9 mouse cellular contexts compared by ENCODE assay signal in the genomic region with DNA sequence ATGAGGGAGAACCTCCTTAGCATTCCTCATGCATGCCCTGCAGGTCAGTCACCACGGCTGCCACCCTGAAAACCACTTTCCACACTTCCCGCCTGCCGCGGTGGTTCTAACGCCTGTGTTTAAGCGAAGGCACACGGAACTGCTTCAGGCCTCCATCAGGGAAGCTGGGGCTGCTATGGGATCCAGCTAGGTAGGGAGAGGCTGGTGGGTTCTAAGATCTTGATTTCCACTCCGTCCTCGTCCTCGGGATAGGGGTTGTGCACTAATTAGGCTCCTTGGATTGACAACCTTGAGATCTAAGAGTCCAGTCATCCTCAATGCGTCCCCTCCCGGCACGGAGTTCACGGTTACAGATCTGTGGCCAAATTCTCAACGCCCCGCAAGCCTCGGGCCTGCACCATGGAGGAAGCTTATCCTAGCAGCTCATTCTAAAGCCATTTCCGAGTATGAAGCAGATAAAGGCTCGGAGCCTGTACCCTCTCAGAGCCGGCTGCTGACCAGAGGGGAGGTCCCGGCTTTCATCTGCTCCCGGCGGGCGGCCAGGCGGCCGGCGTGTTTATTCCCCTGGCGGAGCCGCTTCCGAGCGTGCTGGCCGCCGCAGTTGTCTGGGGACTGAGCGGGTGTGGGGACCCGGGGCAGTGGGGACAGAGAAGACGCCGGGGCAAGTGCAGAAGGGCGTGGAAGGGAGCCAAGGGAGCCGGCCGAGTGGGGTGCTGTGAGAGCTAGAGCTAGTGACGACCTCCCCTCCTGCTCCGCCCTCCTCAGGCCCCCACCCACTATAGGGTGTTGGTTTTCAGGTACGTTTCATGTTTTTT. TPM values are rescaled to one million over a fixed set of nuclear protein-coding genes. Genes with fewer than 3 reads are reported as not detected.
DNase-seq lines count a peak whose midpoint lies in the region; ATAC-seq lines count a peak whose summit lies in the region.
"Had no signal": no experiment of that assay in that cellular context is flagged by ENCODE, and none has a peak within 500 bp of the region (broad histone marks: within the 10 kb centered on the region; RNA-seq: fewer than 3 reads in every experiment).

No protein-coding gene starts in this region.

- no peaks in the 10 kb centered on the region for H3K9me3 ChIP-seq in embryonic facial prominence, embryonic 13.5 days
- no peaks in the 10 kb centered on the region for H3K9me3 ChIP-seq in hindbrain, embryonic 14.5 days (ENCODE audit: control insufficient read depth, low read length)

- ATAC-seq in embryonic facial prominence, embryonic 13.5 days (ENCODE audit: insufficient number of reproducible peaks, insufficient read depth, low FRiP score, low TSS enrichment, low read depth): no peak
- no peak for ATAC-seq in hindbrain, embryonic 14.5 days (ENCODE audit: low FRiP score)

- peak overlapping the region; percentile 38 for H3K4me3 ChIP-seq in embryonic facial prominence, embryonic 13.5 days
- peak overlapping the region; percentile 7 for H3K4me3 ChIP-seq in hindbrain, embryonic 14.5 days (replicated peaks; ENCODE audit: low read length)

- peak overlapping the region; percentile 61 for H3K9ac ChIP-seq in embryonic facial prominence, embryonic 13.5 days
- 0 out of 2 replicates have a peak overlapping the region, but pooled peaks have one; percentile 2 for H3K9ac ChIP-seq in hindbrain, embryonic 14.5 days

- H3K36me3 ChIP-seq in embryonic facial prominence, embryonic 13.5 days: no peaks in the 10 kb centered on the region
- no peaks in the 10 kb centered on the region for H3K36me3 ChIP-seq in hindbrain, embryonic 14.5 days (replicated peaks; ENCODE audit: control insufficient read depth, insufficient read depth)

- H3K4me1 ChIP-seq in embryonic facial prominence, embryonic 13.5 days: peaks cover 33% of the 10 kb centered on the region
- 0 out of 2 replicates have a peak, but pooled peaks cover 8% of the 10 kb centered on the region for H3K4me1 ChIP-seq in hindbrain, embryonic 14.5 days (replicated peaks; ENCODE audit: control insufficient read depth, insufficient read depth, low read length)

- peak overlapping the region; percentile 66 for H3K4me2 ChIP-seq in embryonic facial prominence, embryonic 13.5 days
- H3K4me2 ChIP-seq in hindbrain, embryonic 14.5 days (replicated peaks): peak overlapping the region; percentile 38

- no peak overlapping the region for H3K27ac ChIP-seq in embryonic facial prominence, embryonic 13.5 days
- no peak overlapping the region for H3K27ac ChIP-seq in hindbrain, embryonic 14.5 days

- 2% methylated on average over 43 of the region's 43 CpGs for WGBS in embryonic facial prominence, embryonic 13.5 days
- 1% methylated on average over 43 of the region's 43 CpGs for WGBS in hindbrain, embryonic 14.5 days

- peaks cover 92% of the 10 kb centered on the region for H3K27me3 ChIP-seq in embryonic facial prominence, embryonic 13.5 days
- peaks cover 95% of the 10 kb centered on the region for H3K27me3 ChIP-seq in hindbrain, embryonic 14.5 days (ENCODE audit: control insufficient read depth, insufficient read depth, low read length)

- peak; percentile 15 to 36 for DNase-seq in heart, adult 18-20 months
- DNase-seq in heart, adult 9 months (ENCODE audit: low spot score in 2 of 2): no peak
- DNase-seq in hindbrain, embryonic 14.5 days (ENCODE audit: low spot score): no peak
- DNase-seq in lung, postnatal 10 days: peak; percentile 89
- no peak for DNase-seq in frontal cortex, adult 2 months (ENCODE audit: extremely low spot score in 1 of 2, low spot score in 1 of 2)
- DNase-seq in frontal cortex, postnatal 25 days (ENCODE audit: low spot score in 2 of 2): no peak
- no peak for DNase-seq in cerebellum, adult 8-10 months

RNA-seq across cellular contexts. Expression of gene Tbx4, which starts 8.7 kb away (rescaled TPM):
- total RNA-seq in heart, adult 18-20 months (2021): under 1 TPM in 1 of 2 experiments, not detected in 1; 0.10 TPM
- 3.0 and 3.1 TPM in 2 replicates for polyA plus RNA-seq in embryonic facial prominence, embryonic 13.5 days (2015; fragmentation: Nextera tagmentation; extraction: Ambion mirVana)
- 0.23 and 0.25 TPM in 2 replicates for polyA plus RNA-seq in hindbrain, embryonic 14.5 days (2014; fragmentation: Nextera tagmentation; extraction: Ambion mirVana)
- polyA plus RNA-seq in frontal cortex, adult 2 months (2012; rRNA removed): 0.30 and 0.48 TPM in 2 replicates

RNA-seq across cellular contexts. Expression of gene Gm11444, which starts 44.8 kb away (rescaled TPM):
- total RNA-seq in heart, adult 18-20 months (2021): not detected
- polyA plus RNA-seq in embryonic facial prominence, embryonic 13.5 days (2015; fragmentation: Nextera tagmentation; extraction: Ambion mirVana): not detected in 2 replicates
- polyA plus RNA-seq in hindbrain, embryonic 14.5 days (2014; fragmentation: Nextera tagmentation; extraction: Ambion mirVana): not detected in 2 replicates
- not detected in 2 replicates for polyA plus RNA-seq in frontal cortex, adult 2 months (2012; rRNA removed)
- polyA plus RNA-seq: spleen, adult 2 months had no signal

Comparison
In these comparisons a context has a peak if more than half of its experiments do, and no peak if none do; other contexts are left out.
1. DNase-seq: peak in heart, adult 18-20 months (2 of 2) and lung, postnatal 10 days (single experiment); none in heart, adult 9 months (0 of 2), hindbrain, embryonic 14.5 days (single experiment), frontal cortex, adult 2 months (0 of 2), frontal cortex, postnatal 25 days (0 of 2) and cerebellum, adult 8-10 months (single experiment).